Mouse (Mus musculus) kidney, adult 2 months (tissue): Measurements from ENCODE around the gene Wdr20. TPM values are rescaled to one million over a fixed set of nuclear protein-coding genes. Genes with fewer than 3 reads are reported as not detected.
"Not testable (repeated sequence)": the region's sequence is repeated elsewhere in the genome, so short reads cannot be mapped to it uniquely, and the experiment has no call there.

Experiments
- DNase-seq: peaks from one replicate; pipeline ENCODE4 v3.0.0; 2021
- H3K27ac ChIP-seq: fragments of 200-500 bp; 2 replicates; pipeline ENCODE4 v1.5.1; 2012; ENCODE audit warnings: low read depth, low read length, control low read depth, inconsistent platforms; ENCODE audit not compliant: insufficient read depth
- H3K27me3 ChIP-seq: fragments of 200-500 bp; replicated peaks from 2 replicates; pipeline ENCODE4 v1.6.1; 2012; ENCODE audit warnings: mild to moderate bottlenecking, moderate library complexity, low read length, inconsistent platforms; ENCODE audit not compliant: control insufficient read depth, insufficient read depth
- H3K36me3 ChIP-seq: fragments of 200-500 bp; 2 replicates; pipeline ENCODE4 v1.6.1; 2012; ENCODE audit warnings: mild to moderate bottlenecking, moderate library complexity, low read length, inconsistent platforms; ENCODE audit not compliant: control insufficient read depth, insufficient read depth
- H3K4me1 ChIP-seq: fragments of 200-500 bp; 2 replicates; pipeline ENCODE4 v1.6.1; 2011; ENCODE audit warnings: low read length; ENCODE audit not compliant: control insufficient read depth, insufficient read depth
- H3K4me3 ChIP-seq: fragments of 200-500 bp; 2 replicates; pipeline ENCODE4 v1.5.1; 2011; ENCODE audit warnings: mild to moderate bottlenecking, low read depth, low read length, control low read depth; ENCODE audit not compliant: insufficient read depth
- CTCF ChIP-seq: fragments of 200-500 bp; conservative IDR thresholded peaks from 2 replicates; pipeline ENCODE4 v1.5.1; 2011; ENCODE audit warnings: low read depth, mild to moderate bottlenecking, control low read depth, low read length, moderate library complexity, mixed read lengths; ENCODE audit not compliant: insufficient read depth, insufficient read length
- POLR2A ChIP-seq: fragments of 200-500 bp; IDR thresholded peaks from one replicate; pipeline ENCODE4 v1.6.1; 2011; ENCODE audit warnings: low read depth, low read length, control low read depth
- WGBS: fragments of 180-500 bp; shearing (Covaris S2); methylation state at CpG from one replicate; pipeline ENCODE4 v1.1.7; 2018; 5-methylcytosine and 5-hydroxymethylcytosine counted together
- polyA plus RNA-seq: library from polyadenylated mRNA; depleted of rRNA; stranded (reverse); fragments of >200 nt; gene quantifications from 2 replicates; pipeline ENCODE4 v1.2.3, GENCODE M21; 2012

Wdr20 gene
- polyA plus RNA-seq, 1 experiment: 24.0 TPM

GRCm38 (mm10) chr12:110713784-110714183, 24.0 kb upstream of the Wdr20 start:
- WGBS: 97% methylated on average over 6 of the region's 6 CpGs
- no peaks in the 10 kb centered on the region for H3K27me3 ChIP-seq
- H3K27ac ChIP-seq: no peak overlapping the region
- no peaks in the 10 kb centered on the region for H3K36me3 ChIP-seq
- no peak overlapping the region for H3K4me3 ChIP-seq
- no peak for DNase-seq
- TF ChIP-seq POLR2A (no peak), CTCF (0 out of 2 replicates have a peak, but pooled peaks have one; percentile 26)
- no peaks in the 10 kb centered on the region for H3K4me1 ChIP-seq

- DNase-seq: no peak
- TF ChIP-seq CTCF (no peak), POLR2A (no peak)
- Histone ChIP-seq H3K27me3 (no peaks in the 10 kb centered on the region), H3K4me3 (no peak overlapping the region), H3K27ac (no peak overlapping the region), H3K36me3 (no peaks in the 10 kb centered on the region), H3K4me1 (no peaks in the 10 kb centered on the region)
- 95% methylated on average over 6 of the region's 6 CpGs for WGBS
Observed at GRCm38 (mm10) chr12:110714215-110714614, 23.5 kb upstream of the Wdr20 start.

GRCm38 (mm10) chr12:110716004-110716403, 21.7 kb upstream of the Wdr20 start:
- Histone ChIP-seq H3K4me3 (no peak overlapping the region), H3K27ac (no peak overlapping the region), H3K4me1 (no peaks in the 10 kb centered on the region), H3K36me3 (no peaks in the 10 kb centered on the region), H3K27me3 (no peaks in the 10 kb centered on the region)
- no peak for DNase-seq
- 27% methylated on average over 5 of the region's 5 CpGs for WGBS
- TF ChIP-seq POLR2A (no peak), CTCF (no peak)

GRCm38 (mm10) chr12:110725051-110725450, 12.7 kb upstream of the Wdr20 start:
- H3K4me3 ChIP-seq: no peak overlapping the region
- no peaks in the 10 kb centered on the region for H3K4me1 ChIP-seq
- H3K36me3 ChIP-seq: no peaks in the 10 kb centered on the region
- DNase-seq: no peak
- TF ChIP-seq CTCF (no peak), POLR2A (no peak)
- H3K27me3 ChIP-seq: no peaks in the 10 kb centered on the region
- H3K27ac ChIP-seq: no peak overlapping the region
- WGBS: 92% methylated on average over 5 of the region's 5 CpGs

- Histone ChIP-seq H3K4me1 (no peaks in the 10 kb centered on the region), H3K4me3 (no peak overlapping the region), H3K36me3 (no peaks in the 10 kb centered on the region), H3K27me3 (no peaks in the 10 kb centered on the region), H3K27ac (no peak overlapping the region)
- TF ChIP-seq POLR2A (no peak), CTCF (no peak)
- WGBS: 75% methylated on average over 5 of the region's 5 CpGs
- DNase-seq: no peak
Observed at GRCm38 (mm10) chr12:110725489-110725888, 12.3 kb upstream of the Wdr20 start.

- H3K4me3 ChIP-seq: no peak overlapping the region
- TF ChIP-seq POLR2A (no peak), CTCF (no peak)
- 68% methylated on average over 1 of the region's 1 CpGs for WGBS
- no peak overlapping the region for H3K27ac ChIP-seq
- H3K27me3 ChIP-seq: no peaks in the 10 kb centered on the region
- H3K36me3 ChIP-seq: no peaks in the 10 kb centered on the region
- no peaks in the 10 kb centered on the region for H3K4me1 ChIP-seq
- no peak for DNase-seq
Observed at GRCm38 (mm10) chr12:110726428-110726827, 11.3 kb upstream of the Wdr20 start.

GRCm38 (mm10) chr12:110733254-110733653, 4.5 kb upstream of the Wdr20 start:
- DNase-seq, H3K27ac ChIP-seq, H3K4me3 ChIP-seq, H3K27me3 ChIP-seq, H3K4me1 ChIP-seq, H3K36me3 ChIP-seq: not testable (repeated sequence)
- 98% methylated on average over 3 of the region's 3 CpGs for WGBS

- DNase-seq: no peak
- no peak for TF ChIP-seq CTCF
- no peak for TF ChIP-seq POLR2A
- 4% methylated on average over 4 of the region's 4 CpGs for WGBS
- Histone ChIP-seq H3K27ac (no peak overlapping the region), H3K27me3 (no peaks in the 10 kb centered on the region), H3K4me1 (peaks cover 4% of the 10 kb centered on the region; the same call in 1 of the 2 replicates), H3K36me3 (no peaks in the 10 kb centered on the region), H3K4me3 (no peak overlapping the region)
Observed at GRCm38 (mm10) chr12:110736641-110737040, 1.1 kb upstream of the Wdr20 start.
